Mouse (Mus musculus) lung, postnatal 0 days (tissue): ENCODE measurements around the gene Arid1a.

ENCODE experiments used
- CTCF ChIP-seq: IDR thresholded peaks from 2 replicates; pipeline ENCODE4 v1.5.1; 2016; ENCODE audit warnings: antibody characterized with exemption, mild to moderate bottlenecking
- EP300 ChIP-seq: IDR thresholded peaks from 2 replicates; pipeline ENCODE4 v1.6.1; 2016; ENCODE audit warnings: antibody characterized with exemption, mild to moderate bottlenecking, control low read depth

GRCm38 (mm10) chr4:133705062-133705461 is 51.5 kb downstream of the Arid1a start:
- TF ChIP-seq EP300 = no peak
- no peak for TF ChIP-seq CTCF
